Mouse (Mus musculus): ENCODE measurements around the gene Gm4924. TPM values are rescaled to one million over a fixed set of nuclear protein-coding genes. Genes with fewer than 3 reads are reported as not detected.

The Gm4924 gene
- polyA plus RNA-seq, 1 experiment from 2014 or later, result 8.4 TPM

- Histone ChIP-seq H3K4me2 (ENCODE audit: low read length) (no peak overlapping the region), H3K36me3 (ENCODE audit: insufficient read depth, low read length) (no peaks in the 10 kb centered on the region), H3K9me3 (replicated peaks; ENCODE audit: low read length) (peaks cover 11% of the 10 kb centered on the region), H3K27me3 (ENCODE audit: insufficient read depth, low read length) (no peaks in the 10 kb centered on the region), H3K4me1 (replicated peaks; ENCODE audit: insufficient read depth, low read length) (no peaks in the 10 kb centered on the region), H3K9ac (ENCODE audit: low read depth, low read length) (no peak overlapping the region), H3K4me3 (replicated peaks; ENCODE audit: low read depth, low read length) (no peak overlapping the region), H3K27ac (no peak overlapping the region)
- DNase-seq (ENCODE audit: low spot score), result no peak
- WGBS, result 97% methylated on average over 1 of the region's 1 CpGs
- ATAC-seq (replicated peaks; ENCODE audit: low FRiP score, low read depth), result no peak
- TF ChIP-seq CTCF (IDR thresholded peaks at IDR 0.05; ENCODE audit: low read depth), result no peak
These were observed 28.9 kb downstream of the Gm4924 start for GRCm38 (mm10) chr10:82382992-82383391.

- 80% methylated on average over 1 of the region's 1 CpGs for WGBS
- peaks cover 7% of the 10 kb centered on the region for H3K9me3 ChIP-seq (replicated peaks; ENCODE audit: low read length)
- ATAC-seq (replicated peaks; ENCODE audit: low FRiP score, low read depth), result no peak
- H3K9ac ChIP-seq (ENCODE audit: low read depth, low read length), result no peak overlapping the region
- H3K4me3 ChIP-seq (replicated peaks; ENCODE audit: low read depth, low read length), result no peak overlapping the region
- no peak overlapping the region for H3K4me2 ChIP-seq (ENCODE audit: low read length)
- no peaks in the 10 kb centered on the region for H3K4me1 ChIP-seq (replicated peaks; ENCODE audit: insufficient read depth, low read length)
- TF ChIP-seq CTCF (IDR thresholded peaks at IDR 0.05; ENCODE audit: low read depth), result no peak
- no peaks in the 10 kb centered on the region for H3K36me3 ChIP-seq (ENCODE audit: insufficient read depth, low read length)
- DNase-seq (ENCODE audit: low spot score), result no peak
- H3K27ac ChIP-seq, result no peak overlapping the region
- H3K27me3 ChIP-seq (ENCODE audit: insufficient read depth, low read length), result no peaks in the 10 kb centered on the region
These were observed 55.5 kb downstream of the Gm4924 start for GRCm38 (mm10) chr10:82409511-82409910.

GRCm38 (mm10) chr10:82423631-82424030 lies 69.6 kb downstream of the Gm4924 start:
- H3K9ac ChIP-seq (ENCODE audit: low read depth, low read length), result no peak overlapping the region
- H3K4me3 ChIP-seq (replicated peaks; ENCODE audit: low read depth, low read length), result no peak overlapping the region
- no peak overlapping the region for H3K4me2 ChIP-seq (ENCODE audit: low read length)
- ATAC-seq (replicated peaks; ENCODE audit: low FRiP score, low read depth) (no peak), DNase-seq (ENCODE audit: low spot score) (no peak)
- H3K27me3 ChIP-seq (ENCODE audit: insufficient read depth, low read length), result no peaks in the 10 kb centered on the region
- H3K9me3 ChIP-seq (replicated peaks; ENCODE audit: low read length), result no peaks in the 10 kb centered on the region
- no peak overlapping the region for H3K27ac ChIP-seq
- no peak for TF ChIP-seq CTCF (IDR thresholded peaks at IDR 0.05; ENCODE audit: low read depth)
- H3K4me1 ChIP-seq (replicated peaks; ENCODE audit: insufficient read depth, low read length), result no peaks in the 10 kb centered on the region
- H3K36me3 ChIP-seq (ENCODE audit: insufficient read depth, low read length), result no peaks in the 10 kb centered on the region

Other genes with a start within 250 kb of the Gm4924 start
- 5.9 and 6.4 TPM in 2 replicates for gene AU041133, start 226.2 kb upstream of the Gm4924 start, polyA plus RNA-seq (2015; fragmentation: Nextera tagmentation; extraction: Ambion mirVana)
- gene Zfp938, start 113.0 kb upstream of the Gm4924 start, polyA plus RNA-seq (2015; fragmentation: Nextera tagmentation; extraction: Ambion mirVana), result 16.4 and 17.0 TPM in 2 replicates
- gene 4932415D10Rik, start 37.7 kb upstream of the Gm4924 start, polyA plus RNA-seq (2015; fragmentation: Nextera tagmentation; extraction: Ambion mirVana), result not detected in 2 replicates
- gene Gm1553, start 138.4 kb downstream of the Gm4924 start, polyA plus RNA-seq (2015; fragmentation: Nextera tagmentation; extraction: Ambion mirVana), result not detected in 2 replicates

Data from kidney, postnatal 0 days (tissue).